Comparison of ENCODE assay signal across 9 mouse cellular contexts in genomic region chr3:89868357-89868756, GRCm38 (mm10). TPM values are rescaled to one million over a fixed set of nuclear protein-coding genes. Genes with fewer than 3 reads are reported as not detected.
A peak's percentile ranks its signal among the peaks of the same experiment; 100 is the strongest.
DNase-seq lines count a peak whose midpoint lies in the region; ATAC-seq lines count a peak whose summit lies in the region.
"Had no signal": no experiment of that assay in that cellular context is flagged by ENCODE, and none has a peak within 500 bp of the region (broad histone marks: within the 10 kb centered on the region; RNA-seq: fewer than 3 reads in every experiment).

No protein-coding gene starts in this region.

- no peak overlapping the region for H3K4me3 ChIP-seq in heart, embryonic 12.5 days
- no peak overlapping the region for H3K4me3 ChIP-seq in liver, embryonic 11.5 days (ENCODE audit: low read depth, low read length)
- H3K4me3 ChIP-seq: embryonic facial prominence, embryonic 12.5 days had no signal

- H3K9ac ChIP-seq in heart, embryonic 12.5 days, result no peak overlapping the region
- no peak overlapping the region for H3K9ac ChIP-seq in liver, embryonic 11.5 days (ENCODE audit: low read depth, low read length)
- H3K9ac ChIP-seq: embryonic facial prominence, embryonic 12.5 days had no signal

- DNase-seq in heart, adult 8-10 months (ENCODE audit: low spot score), result no peak
- DNase-seq in testis, postnatal 10 days (ENCODE audit: low spot score), result peak; percentile 80
- no peak for DNase-seq in testis, postnatal 14 days (ENCODE audit: low spot score)
- peak; percentile 69 for DNase-seq in kidney, postnatal 10 days
- peak; percentile 21 for DNase-seq in yolk sac, embryonic 10.5 days (ENCODE audit: low spot score)
- DNase-seq in frontal cortex, adult 2 months (ENCODE audit: extremely low spot score in 1 of 2, low spot score in 1 of 2), result no peak
- no peak for DNase-seq in liver, embryonic 11.5 days (ENCODE audit: low spot score)

- 9% methylated on average over 7 of the region's 7 CpGs for WGBS in heart, embryonic 12.5 days
- 33% methylated on average over 7 of the region's 7 CpGs for WGBS in liver, embryonic 11.5 days

- H3K36me3 ChIP-seq in heart, embryonic 12.5 days, result no peaks in the 10 kb centered on the region
- no peaks in the 10 kb centered on the region for H3K36me3 ChIP-seq in liver, embryonic 11.5 days (ENCODE audit: control insufficient read depth, insufficient read depth, low read length)
- H3K36me3 ChIP-seq: embryonic facial prominence, embryonic 12.5 days had no signal

- H3K27me3 ChIP-seq in heart, embryonic 12.5 days (replicated peaks), result no peaks in the 10 kb centered on the region
- H3K27me3 ChIP-seq in liver, embryonic 11.5 days (replicated peaks; ENCODE audit: control insufficient read depth, insufficient read depth, low read length), result no peaks in the 10 kb centered on the region
- H3K27me3 ChIP-seq: embryonic facial prominence, embryonic 12.5 days had no signal

- no peak overlapping the region for H3K27ac ChIP-seq in heart, embryonic 12.5 days (ENCODE audit: poor library complexity, severe bottlenecking)
- H3K27ac ChIP-seq in liver, embryonic 11.5 days (ENCODE audit: low read depth, low read length), result no peak overlapping the region
- H3K27ac ChIP-seq: embryonic facial prominence, embryonic 12.5 days had no signal

- ATAC-seq in heart, embryonic 12.5 days (ENCODE audit: insufficient number of reproducible peaks, low FRiP score), result peak; percentile 76; the same call in 1 of the 2 replicates
- no peak for ATAC-seq in liver, embryonic 11.5 days (replicated peaks; ENCODE audit: low FRiP score)

- H3K9me3 ChIP-seq in heart, embryonic 12.5 days (replicated peaks), result peaks cover 6% of the 10 kb centered on the region
- H3K9me3 ChIP-seq in liver, embryonic 11.5 days (ENCODE audit: control insufficient read depth, low read length), result no peaks in the 10 kb centered on the region
- H3K9me3 ChIP-seq: embryonic facial prominence, embryonic 12.5 days had no signal

- H3K4me2 ChIP-seq in heart, embryonic 12.5 days, result peak overlapping the region; percentile 49
- H3K4me2 ChIP-seq in liver, embryonic 11.5 days, result no peak overlapping the region
- H3K4me2 ChIP-seq: embryonic facial prominence, embryonic 12.5 days had no signal

- H3K4me1 ChIP-seq in heart, embryonic 12.5 days (replicated peaks), result peaks cover 41% of the 10 kb centered on the region
- H3K4me1 ChIP-seq in liver, embryonic 11.5 days (replicated peaks; ENCODE audit: control insufficient read depth, insufficient read depth, low read length), result peaks cover 25% of the 10 kb centered on the region

RNA-seq across cellular contexts. Expression of gene She, which starts 37.2 kb away (rescaled TPM):
- 9.6 and 10.5 TPM in 2 replicates for polyA plus RNA-seq in heart, embryonic 12.5 days (2016; fragmentation: Nextera tagmentation; extraction: Ambion mirVana)
- 10 to 100 TPM in 3 of 4 experiments, 1 to 10 TPM in 1; 8.5 to 14.1 (median 12.4) TPM for total RNA-seq in heart, adult 8-10 months (2022)
- polyA plus RNA-seq in frontal cortex, adult 2 months (2012; rRNA removed), result 2.0 and 2.4 TPM in 2 replicates
- 3.2 and 3.9 TPM in 2 replicates for polyA plus RNA-seq in liver, embryonic 11.5 days (2014; fragmentation: Nextera tagmentation; extraction: Ambion mirVana)

RNA-seq across cellular contexts. Expression of gene Il6ra, which starts 44.6 kb away (rescaled TPM):
- 0.47 and 0.59 TPM in 2 replicates for polyA plus RNA-seq in heart, embryonic 12.5 days (2016; fragmentation: Nextera tagmentation; extraction: Ambion mirVana)
- 1 to 10 TPM; 2.8 to 4.3 (median 3.1) TPM for total RNA-seq in heart, adult 8-10 months (2022)
- polyA plus RNA-seq in frontal cortex, adult 2 months (2012; rRNA removed), result 1.7 and 2.3 TPM in 2 replicates
- polyA plus RNA-seq in liver, embryonic 11.5 days (2014; fragmentation: Nextera tagmentation; extraction: Ambion mirVana), result 0.71 and 1.0 TPM in 2 replicates

Comparison
In these comparisons a context has a peak if more than half of its experiments do, and no peak if none do; other contexts are left out.
1. DNase-seq: peak in testis, postnatal 10 days (single experiment), kidney, postnatal 10 days (single experiment) and yolk sac, embryonic 10.5 days (single experiment); none in heart, adult 8-10 months (single experiment), testis, postnatal 14 days (single experiment), frontal cortex, adult 2 months (0 of 2) and liver, embryonic 11.5 days (single experiment).